Mouse (Mus musculus) thymus, adult 2 months (tissue): ENCODE measurements at regions not wholly inside any gene's neighbourhood (a gene's known extent, or its start where the extent isn't known, plus 50 kb on each side); places are given as distances from the start of the nearest gene placed in this dataset.
"Not testable (repeated sequence)": the region's sequence is repeated elsewhere in the genome, so short reads cannot be mapped to it uniquely, and the experiment has no call there.

ENCODE experiments used
- DNase-seq: peaks from one replicate; pipeline ENCODE4 v3.0.0; 2021
- H3K27ac ChIP-seq: fragments of 200-500 bp; 2 replicates; pipeline ENCODE4 v1.5.1; 2012; ENCODE audit warnings: low read length, control low read depth; ENCODE audit not compliant: control insufficient read depth, insufficient read depth
- H3K27me3 ChIP-seq: fragments of 200-500 bp; 2 replicates; pipeline ENCODE4 v1.6.1; 2012; ENCODE audit warnings: mild to moderate bottlenecking, low read length, moderate library complexity, mixed read lengths; ENCODE audit not compliant: control insufficient read depth, insufficient read depth
- H3K36me3 ChIP-seq: fragments of 200-500 bp; 2 replicates; pipeline ENCODE4 v1.6.1; 2012; ENCODE audit warnings: mild to moderate bottlenecking, low read length, moderate library complexity; ENCODE audit not compliant: control insufficient read depth, insufficient read depth
- H3K4me1 ChIP-seq: fragments of 200-500 bp; replicated peaks from 2 replicates; pipeline ENCODE4 v1.6.1; 2012; ENCODE audit warnings: low read length; ENCODE audit not compliant: control insufficient read depth, insufficient read depth
- H3K4me3 ChIP-seq: fragments of 200-500 bp; 2 replicates; pipeline ENCODE4 v1.5.1; 2012; ENCODE audit warnings: mild to moderate bottlenecking, low read length, control low read depth, moderate library complexity; ENCODE audit not compliant: control insufficient read depth, insufficient read depth
- CTCF ChIP-seq: fragments of 200-500 bp; IDR thresholded peaks from 2 replicates; pipeline ENCODE4 v1.5.1; 2012; ENCODE audit warnings: mild to moderate bottlenecking, control low read depth, low read length, moderate library complexity, borderline replicate concordance; ENCODE audit not compliant: control insufficient read depth, poor library complexity, insufficient read depth; ENCODE audit errors: extremely low read depth
- POLR2A ChIP-seq: fragments of 200-500 bp; IDR thresholded peaks from 2 replicates; pipeline ENCODE4 v1.6.1; 2012; ENCODE audit warnings: mild to moderate bottlenecking, low read length, control low read depth, moderate library complexity; ENCODE audit not compliant: control insufficient read depth, poor library complexity, insufficient read depth; ENCODE audit errors: extremely low read depth
- WGBS: fragments of 180-500 bp; shearing (Covaris S2); methylation state at CpG from one replicate; pipeline ENCODE4 v1.1.7; 2018; 5-methylcytosine and 5-hydroxymethylcytosine counted together

GRCm38 (mm10) chr3:40403402-40403801 lies 127.7 kb upstream of the Intu start:
- Histone ChIP-seq H3K27me3 (no peaks in the 10 kb centered on the region), H3K4me3 (no peak overlapping the region), H3K27ac (no peak overlapping the region), H3K36me3 (no peaks in the 10 kb centered on the region), H3K4me1 (no peaks in the 10 kb centered on the region)
- DNase-seq = no peak
- TF ChIP-seq CTCF = no peak
- no peak for TF ChIP-seq POLR2A
- 86% methylated on average over 4 of the region's 4 CpGs for WGBS

- Histone ChIP-seq H3K4me3 (no peak overlapping the region), H3K36me3 (no peaks in the 10 kb centered on the region), H3K27me3 (no peaks in the 10 kb centered on the region), H3K4me1 (no peaks in the 10 kb centered on the region), H3K27ac (no peak overlapping the region)
- no peak for TF ChIP-seq POLR2A
- 89% methylated on average over 18 of the region's 18 CpGs for WGBS
- no peak for DNase-seq
Measured at GRCm38 (mm10) chr3:40405095-40405948, 125.8 kb upstream of the Intu start.

- WGBS = 93% methylated on average over 2 of the region's 2 CpGs
- no peaks in the 10 kb centered on the region for H3K36me3 ChIP-seq
- no peaks in the 10 kb centered on the region for H3K27me3 ChIP-seq
- no peak overlapping the region for H3K4me3 ChIP-seq
- H3K4me1 ChIP-seq = no peaks in the 10 kb centered on the region
- TF ChIP-seq POLR2A (no peak), CTCF (no peak)
- H3K27ac ChIP-seq = no peak overlapping the region
- DNase-seq = no peak
Measured at GRCm38 (mm10) chr3:40405949-40406236, 125.2 kb upstream of the Intu start.

GRCm38 (mm10) chr3:40408921-40409488 lies 122.1 kb upstream of the Intu start:
- 93% methylated on average over 5 of the region's 5 CpGs for WGBS
- no peak for DNase-seq

GRCm38 (mm10) chr3:40410749-40411310 lies 120.3 kb upstream of the Intu start:
- no peak for DNase-seq
- Histone ChIP-seq H3K4me1 (no peaks in the 10 kb centered on the region), H3K36me3 (no peaks in the 10 kb centered on the region), H3K4me3 (no peak overlapping the region), H3K27me3 (no peaks in the 10 kb centered on the region), H3K27ac (no peak overlapping the region)
- TF ChIP-seq CTCF (no peak), POLR2A (no peak)
- WGBS = 65% methylated on average over 4 of the region's 4 CpGs

More at GRCm38 (mm10) chr3:40408921-40409488, 122.1 kb upstream of the Intu start:
- TF ChIP-seq CTCF (no peak), POLR2A (no peak)
- Histone ChIP-seq H3K27me3 (no peaks in the 10 kb centered on the region), H3K27ac (no peak overlapping the region), H3K4me3 (no peak overlapping the region), H3K36me3 (no peaks in the 10 kb centered on the region), H3K4me1 (no peaks in the 10 kb centered on the region)

GRCm38 (mm10) chr3:40425183-40425844 lies 105.8 kb upstream of the Intu start:
- WGBS = 72% methylated on average over 18 of the region's 18 CpGs
- H3K27ac ChIP-seq, H3K27me3 ChIP-seq, H3K4me1 ChIP-seq, H3K36me3 ChIP-seq, DNase-seq, H3K4me3 ChIP-seq: not testable (repeated sequence)
